ENCODE assay signal across 8 mouse cellular contexts in genomic region chr9:37406372-37406771, GRCm38 (mm10). TPM values are rescaled to one million over a fixed set of nuclear protein-coding genes. Genes with fewer than 3 reads are reported as not detected.
DNase-seq lines count a peak whose midpoint lies in the region; ATAC-seq and TF ChIP-seq lines count a peak whose summit lies in the region.

No protein-coding gene starts in this region.

- no peaks in the 10 kb centered on the region for H3K79me2 ChIP-seq in liver, adult 2 months (ENCODE audit: control insufficient read depth, insufficient read depth, low read length)

- peak; percentile 65 for TF ChIP-seq CTCF in liver, adult 2 months (IDR thresholded peaks at IDR 0.05; ENCODE audit: low read depth, low read length)

- ATAC-seq in megakaryocyte-erythroid progenitor cell, adult 5-6 weeks (replicated peaks; ENCODE audit: low FRiP score, low TSS enrichment, poor library complexity, severe bottlenecking) = peak; percentile 81

- TF ChIP-seq POLR2A in liver, adult 2 months (IDR thresholded peaks at IDR 0.05; ENCODE audit: extremely low read depth, insufficient read depth, low read length) = no peak

- H3K9me3 ChIP-seq in embryonic facial prominence, embryonic 10.5 days = no peaks in the 10 kb centered on the region

- H3K36me3 ChIP-seq in liver, adult 2 months (ENCODE audit: control insufficient read depth, insufficient read depth, low read length) = no peaks in the 10 kb centered on the region; the same call in 1 of the 2 replicates
- H3K36me3 ChIP-seq in embryonic facial prominence, embryonic 10.5 days (replicated peaks) = no peaks in the 10 kb centered on the region

- H3K4me1 ChIP-seq in liver, adult 2 months (ENCODE audit: control insufficient read depth, insufficient read depth, low read length) = no peaks in the 10 kb centered on the region
- H3K4me1 ChIP-seq in embryonic facial prominence, embryonic 10.5 days = peaks cover 5% of the 10 kb centered on the region

- no peaks in the 10 kb centered on the region for H3K27me3 ChIP-seq in liver, adult 2 months (ENCODE audit: control insufficient read depth, insufficient read depth, low read length)
- H3K27me3 ChIP-seq in embryonic facial prominence, embryonic 10.5 days (replicated peaks; ENCODE audit: low read depth, poor library complexity, severe bottlenecking) = peaks cover 50% of the 10 kb centered on the region

- DNase-seq in liver, adult 2 months (ENCODE audit: extremely low read depth, low read depth, low spot score) = peak; percentile 29
- DNase-seq in liver = no peak
- peak; percentile 51 for DNase-seq in NIH3T3 (ENCODE audit: low read depth)
- peak; percentile 31 for DNase-seq in embryonic facial prominence, embryonic 10.5 days (ENCODE audit: low spot score)
- no peak for DNase-seq in right cerebral cortex, postnatal 14 days
- no peak for DNase-seq in frontal cortex, postnatal 10 days (ENCODE audit: low spot score in 2 of 2)
- DNase-seq in frontal cortex, postnatal 25 days (ENCODE audit: low spot score in 2 of 2) = no peak

- no peak overlapping the region for H3K9ac ChIP-seq in liver, adult 2 months (ENCODE audit: low read depth, low read length)

- H3K4me3 ChIP-seq in liver, adult 2 months (ENCODE audit: insufficient read depth, low read depth, low read length) = no peak overlapping the region
- H3K4me3 ChIP-seq in embryonic facial prominence, embryonic 10.5 days = no peak overlapping the region

- H3K27ac ChIP-seq in liver, adult 2 months (replicated peaks; ENCODE audit: insufficient read depth, low read depth, low read length) = no peak overlapping the region
- no peak overlapping the region for H3K27ac ChIP-seq in embryonic facial prominence, embryonic 10.5 days (replicated peaks)

- 3% methylated on average over 1 of the region's 1 CpGs for WGBS in liver, adult 2 months
- 0% methylated on average over 1 of the region's 1 CpGs for WGBS in embryonic facial prominence, embryonic 10.5 days

RNA-seq across cellular contexts. Expression of gene Robo4, which starts 4.7 kb away (rescaled TPM):
- total RNA-seq in liver, adult 2 months (2014; rRNA removed) = 3.6 and 6.8 TPM in 2 replicates
- 5.0 and 7.4 TPM in 2 replicates for polyA plus RNA-seq in liver, adult 2 months (2012; rRNA removed)
- 6.6 and 6.8 TPM in 2 replicates for polyA plus RNA-seq in embryonic facial prominence, embryonic 10.5 days (2016; fragmentation: Nextera tagmentation; extraction: Ambion mirVana)
- 0.33 TPM in 1 of 2 replicates, not detected in the other for total RNA-seq in megakaryocyte-erythroid progenitor cell, adult 5-6 weeks (2014; fragmentation: Nextera tagmentation)
- 0.61 TPM in 1 of 2 replicates, not detected in the other for total RNA-seq in megakaryocyte-erythroid progenitor cell, adult 5-6 weeks (2017)

RNA-seq across cellular contexts. Expression of gene Robo3, which starts 26.7 kb away (rescaled TPM):
- 0.07 TPM in 1 of 2 replicates, not detected in the other for total RNA-seq in liver, adult 2 months (2014; rRNA removed)
- 0.41 and 0.67 TPM in 2 replicates for polyA plus RNA-seq in liver, adult 2 months (2012; rRNA removed)
- polyA plus RNA-seq in embryonic facial prominence, embryonic 10.5 days (2016; fragmentation: Nextera tagmentation; extraction: Ambion mirVana) = 4.1 and 9.4 TPM in 2 replicates
- total RNA-seq in megakaryocyte-erythroid progenitor cell, adult 5-6 weeks (2014; fragmentation: Nextera tagmentation) = 3.6 and 4.1 TPM in 2 replicates
- total RNA-seq in megakaryocyte-erythroid progenitor cell, adult 5-6 weeks (2017) = 1.1 and 1.3 TPM in 2 replicates

RNA-seq across cellular contexts. Expression of gene Hepacam, which starts 39.2 kb away (rescaled TPM):
- total RNA-seq in liver, adult 2 months (2014; rRNA removed) = not detected in 2 replicates
- 0.02 TPM in 1 of 2 replicates, not detected in the other for polyA plus RNA-seq in liver, adult 2 months (2012; rRNA removed)
- polyA plus RNA-seq in embryonic facial prominence, embryonic 10.5 days (2016; fragmentation: Nextera tagmentation; extraction: Ambion mirVana) = 0.05 TPM in 2 replicates
- total RNA-seq in megakaryocyte-erythroid progenitor cell, adult 5-6 weeks (2014; fragmentation: Nextera tagmentation) = 0.70 TPM in 1 of 2 replicates, not detected in the other
- not detected in 2 replicates for total RNA-seq in megakaryocyte-erythroid progenitor cell, adult 5-6 weeks (2017)

RNA-seq across cellular contexts. Expression of gene Ccdc15, which starts 58.1 kb away (rescaled TPM):
- 1.9 and 2.1 TPM in 2 replicates for total RNA-seq in liver, adult 2 months (2014; rRNA removed)
- 0.35 and 0.59 TPM in 2 replicates for polyA plus RNA-seq in liver, adult 2 months (2012; rRNA removed)
- polyA plus RNA-seq in embryonic facial prominence, embryonic 10.5 days (2016; fragmentation: Nextera tagmentation; extraction: Ambion mirVana) = 10.2 and 10.3 TPM in 2 replicates
- total RNA-seq in megakaryocyte-erythroid progenitor cell, adult 5-6 weeks (2014; fragmentation: Nextera tagmentation) = 22.3 and 24.5 TPM in 2 replicates
- 12.8 and 23.2 TPM in 2 replicates for total RNA-seq in megakaryocyte-erythroid progenitor cell, adult 5-6 weeks (2017)

Comparison
In these comparisons a context has a peak if more than half of its experiments do, and no peak if none do; other contexts are left out.
1. DNase-seq: peak in liver, adult 2 months (single experiment), NIH3T3 (single experiment) and embryonic facial prominence, embryonic 10.5 days (single experiment); none in liver (single experiment), right cerebral cortex, postnatal 14 days (single experiment), frontal cortex, postnatal 10 days (0 of 2) and frontal cortex, postnatal 25 days (0 of 2).